Mouse (Mus musculus) frontal cortex, adult 2 months (tissue): Measurements from ENCODE around the gene Plpp7. TPM values are rescaled to one million over a fixed set of nuclear protein-coding genes. Genes with fewer than 3 reads are reported as not detected.

Experiments used
- DNase-seq, 2 experiments: peaks; one replicate each; pipeline ENCODE4 v3.0.0; 2022; ENCODE audit warnings: low spot score in 1 of 2; ENCODE audit errors: extremely low spot score in 1 of 2
- polyA plus RNA-seq: library from polyadenylated mRNA; depleted of rRNA; stranded (reverse); fragments of >200 nt; gene quantifications from 2 replicates; pipeline ENCODE4 v1.2.3, GENCODE M21; 2012

Gene Plpp7
- polyA plus RNA-seq, 1 experiment = 34.6 TPM

DNA sequence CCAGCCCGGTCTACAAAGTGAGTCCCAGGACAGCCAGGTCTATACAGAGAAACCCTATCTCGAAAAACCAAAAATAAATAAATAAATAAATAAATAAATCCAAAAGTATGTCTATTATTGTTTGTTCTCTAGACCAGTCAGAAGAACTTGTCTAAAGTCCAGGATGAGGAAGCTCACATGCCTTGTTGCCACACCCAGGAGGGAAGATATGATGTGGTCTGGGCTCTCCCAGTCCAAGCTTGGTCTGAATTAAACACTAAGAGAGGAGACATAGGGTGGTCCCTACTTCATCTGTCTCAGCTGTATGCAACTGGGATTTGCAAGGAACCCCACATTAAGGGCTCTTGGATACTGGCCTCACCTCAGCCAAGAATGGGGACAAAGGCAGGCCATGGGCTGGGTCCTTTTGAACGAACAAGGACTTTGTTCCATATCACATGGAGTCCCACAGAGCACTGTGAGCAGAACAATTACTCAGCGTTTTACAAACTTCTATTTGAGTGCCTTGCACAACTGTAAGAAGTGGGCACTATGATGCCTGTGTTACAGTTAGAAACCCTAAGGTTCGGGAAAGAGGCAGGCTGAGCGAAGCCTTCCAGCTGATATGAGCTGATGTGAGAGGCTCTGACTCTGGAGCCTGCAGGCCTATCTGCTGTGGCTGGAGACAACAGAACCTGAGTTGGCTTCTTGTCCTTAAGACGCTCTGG, 1.2 kb upstream of the Plpp7 start:
- DNase-seq = no peak

- DNase-seq = no peak
Measured at GRCm38 (mm10) chr2:32096122-32096420, 743 bp downstream of the Plpp7 start.

DNA sequence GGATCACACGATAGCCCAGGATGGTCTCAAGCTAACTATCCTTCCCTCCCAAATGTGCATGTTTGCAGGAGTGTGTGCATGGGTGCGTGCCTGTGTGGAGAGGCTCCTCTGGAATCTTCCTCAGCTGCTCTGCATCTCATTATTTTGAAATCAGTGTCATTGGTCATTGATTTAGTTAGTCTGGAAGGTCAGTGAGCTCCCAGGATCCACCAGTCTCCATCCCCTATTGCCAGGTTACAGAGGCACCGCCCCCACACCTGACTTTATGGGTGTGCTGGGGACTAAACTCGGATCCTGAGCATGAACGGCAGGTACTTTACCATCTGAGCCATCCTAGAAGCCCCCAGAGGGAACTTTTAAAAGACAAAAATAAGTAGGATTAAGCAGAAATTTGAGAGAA, 7.6 kb downstream of the Plpp7 start:
- no peak for DNase-seq

GRCm38 (mm10) chr2:32103557-32103956, 8.2 kb downstream of the Plpp7 start:
- peak in 1 of 2 experiments; percentile 66 for DNase-seq

GRCm38 (mm10) chr2:32104122-32104521, 8.8 kb downstream of the Plpp7 start:
- peak in 1 of 2 experiments; percentile 53 for DNase-seq

DNA sequence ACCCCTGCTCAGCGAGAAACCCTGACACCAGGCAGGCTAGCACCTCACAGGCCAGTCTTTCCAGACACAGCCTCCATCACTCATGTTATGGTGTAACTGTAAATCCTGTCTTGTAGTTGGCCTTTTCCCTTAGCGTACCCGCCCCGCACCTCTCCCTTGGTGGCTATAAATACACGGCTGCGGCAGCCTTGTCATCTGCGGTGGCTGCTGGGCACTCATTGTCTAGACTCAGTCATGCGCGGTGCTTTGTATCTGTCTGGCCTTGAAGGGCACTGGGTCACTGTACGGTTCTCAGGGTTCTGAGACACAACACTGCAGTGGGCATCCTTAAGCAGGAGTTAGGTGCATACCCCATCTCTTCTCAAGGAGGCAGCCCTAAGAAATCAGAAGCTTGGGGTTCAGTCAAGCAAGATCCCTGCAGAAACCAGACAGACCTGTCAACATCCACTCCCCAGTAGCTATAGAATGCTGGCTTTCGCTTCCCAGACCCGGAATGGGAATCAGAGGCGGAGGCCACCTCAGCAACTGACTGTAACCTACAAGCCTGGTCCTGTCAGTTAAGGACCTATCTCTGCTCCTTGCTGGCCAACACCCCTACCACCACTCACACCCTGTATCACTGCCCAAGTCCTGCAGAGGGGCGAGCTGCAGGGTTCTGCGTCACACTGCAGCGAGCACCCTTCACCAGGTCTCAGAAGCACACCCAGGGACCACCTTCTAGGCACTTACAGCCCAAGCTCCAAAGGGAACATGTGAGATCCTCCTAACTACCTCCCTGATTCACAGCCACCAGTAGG, 10.0 kb downstream of the Plpp7 start:
- peak in 1 of 2 experiments; percentile 50 for DNase-seq

GRCm38 (mm10) chr2:32105930-32106329, 10.6 kb downstream of the Plpp7 start:
- DNase-seq = no peak

DNA sequence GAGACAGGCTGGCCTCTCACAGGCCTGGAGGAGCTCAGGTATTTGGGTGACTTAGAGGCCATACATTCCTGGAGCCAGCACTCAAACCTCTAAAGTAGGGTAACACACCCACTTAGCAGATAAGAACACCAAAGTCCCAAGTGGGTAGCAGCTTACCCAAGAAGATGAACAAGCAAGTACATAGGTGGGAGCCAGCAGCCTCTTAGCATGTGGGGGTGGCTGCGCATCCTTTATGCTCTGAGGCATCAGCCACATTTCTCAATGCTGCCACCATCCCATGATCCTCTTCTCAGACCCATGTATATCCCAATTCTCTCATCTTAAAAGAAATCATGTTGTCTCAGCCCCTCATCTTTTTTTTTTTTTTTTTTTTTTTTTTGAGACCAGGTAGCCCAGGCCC, 15.9 kb downstream of the Plpp7 start:
- peak in 1 of 2 experiments; percentile 56 for DNase-seq

DNA sequence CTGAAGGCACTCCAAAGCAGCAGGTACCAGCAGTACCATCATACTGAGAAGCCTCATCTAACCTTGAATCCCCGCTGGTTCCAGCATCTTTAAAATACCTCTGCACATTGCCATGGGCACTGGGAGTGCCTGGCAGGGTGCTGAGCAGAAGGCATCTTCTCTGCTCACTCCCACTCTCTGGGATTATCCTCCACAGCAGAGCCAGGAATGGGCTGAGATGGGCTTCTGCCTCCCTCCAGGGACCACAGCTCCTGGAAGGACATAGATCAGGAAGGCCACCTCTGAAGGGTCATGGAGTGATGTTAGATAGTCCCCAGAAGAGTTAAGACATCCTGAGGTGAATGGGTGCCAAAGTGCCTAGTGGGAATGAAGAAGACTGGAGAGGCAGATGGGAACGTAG, 17.2 kb downstream of the Plpp7 start:
- DNase-seq = peak in 1 of 2 experiments; percentile 52

DNA sequence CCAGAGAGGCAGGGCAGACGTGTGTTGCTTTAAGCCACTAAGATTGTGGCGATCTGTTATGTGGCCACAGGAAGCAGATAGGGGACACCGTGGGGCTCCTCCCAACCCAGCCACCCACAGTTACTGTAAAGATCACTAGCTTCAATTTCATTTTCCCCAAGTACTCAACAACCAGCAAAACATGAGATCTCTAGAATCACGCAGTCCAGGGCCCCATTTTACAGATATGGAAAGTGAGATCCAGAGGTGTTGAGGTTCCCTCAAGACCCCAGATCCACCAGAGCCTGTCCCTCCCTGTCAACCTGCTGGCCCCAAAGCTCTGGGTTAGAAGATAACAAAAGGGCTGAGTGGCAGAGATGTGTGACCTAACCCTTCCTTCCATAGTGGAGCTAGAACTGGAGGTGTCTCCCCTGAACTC, 20.5 kb downstream of the Plpp7 start:
- DNase-seq = no peak

- DNase-seq = no peak
Measured at GRCm38 (mm10) chr2:32119802-32120750, 24.7 kb downstream of the Plpp7 start.

DNA sequence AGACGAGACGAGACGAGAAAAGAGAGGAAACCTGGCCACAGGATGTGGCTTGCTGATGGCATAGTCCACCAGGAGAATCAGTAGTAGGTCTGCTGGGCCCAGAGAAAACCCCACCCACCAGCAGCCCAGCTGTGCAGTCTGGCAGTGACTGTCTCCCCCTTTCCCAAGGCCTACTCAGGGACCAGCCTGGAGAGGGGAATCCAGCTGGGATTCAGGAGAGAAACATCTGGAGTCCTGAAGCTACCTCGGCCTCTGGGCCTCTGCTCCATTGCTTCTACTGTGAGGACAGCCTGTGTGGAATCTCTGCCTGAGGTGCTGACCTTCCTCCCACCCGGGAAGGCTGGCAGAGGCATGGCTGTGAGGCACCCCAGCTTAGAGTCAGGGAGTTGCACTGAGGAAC, 25.8 kb downstream of the Plpp7 start:
- no peak for DNase-seq

DNA sequence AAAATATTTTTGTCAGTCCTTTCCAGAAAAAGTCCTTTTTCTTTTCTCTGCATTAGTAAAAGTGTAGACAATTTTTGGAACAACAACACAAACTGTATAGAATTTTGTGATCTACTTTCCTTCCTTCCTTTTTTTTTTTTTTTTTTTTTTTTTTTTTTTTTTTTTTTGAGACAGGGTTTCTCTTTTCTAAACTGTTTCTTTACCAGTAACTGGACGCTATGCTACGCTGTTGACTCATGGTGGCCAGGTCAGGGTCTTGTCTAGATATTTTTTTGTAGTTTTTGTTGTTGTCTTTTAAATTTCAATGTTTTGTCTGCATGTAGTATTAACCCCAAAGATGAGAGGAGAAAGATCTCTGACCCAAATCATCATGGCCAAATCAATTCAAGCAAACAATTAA, 26.5 kb downstream of the Plpp7 start:
- DNase-seq = no peak

DNA sequence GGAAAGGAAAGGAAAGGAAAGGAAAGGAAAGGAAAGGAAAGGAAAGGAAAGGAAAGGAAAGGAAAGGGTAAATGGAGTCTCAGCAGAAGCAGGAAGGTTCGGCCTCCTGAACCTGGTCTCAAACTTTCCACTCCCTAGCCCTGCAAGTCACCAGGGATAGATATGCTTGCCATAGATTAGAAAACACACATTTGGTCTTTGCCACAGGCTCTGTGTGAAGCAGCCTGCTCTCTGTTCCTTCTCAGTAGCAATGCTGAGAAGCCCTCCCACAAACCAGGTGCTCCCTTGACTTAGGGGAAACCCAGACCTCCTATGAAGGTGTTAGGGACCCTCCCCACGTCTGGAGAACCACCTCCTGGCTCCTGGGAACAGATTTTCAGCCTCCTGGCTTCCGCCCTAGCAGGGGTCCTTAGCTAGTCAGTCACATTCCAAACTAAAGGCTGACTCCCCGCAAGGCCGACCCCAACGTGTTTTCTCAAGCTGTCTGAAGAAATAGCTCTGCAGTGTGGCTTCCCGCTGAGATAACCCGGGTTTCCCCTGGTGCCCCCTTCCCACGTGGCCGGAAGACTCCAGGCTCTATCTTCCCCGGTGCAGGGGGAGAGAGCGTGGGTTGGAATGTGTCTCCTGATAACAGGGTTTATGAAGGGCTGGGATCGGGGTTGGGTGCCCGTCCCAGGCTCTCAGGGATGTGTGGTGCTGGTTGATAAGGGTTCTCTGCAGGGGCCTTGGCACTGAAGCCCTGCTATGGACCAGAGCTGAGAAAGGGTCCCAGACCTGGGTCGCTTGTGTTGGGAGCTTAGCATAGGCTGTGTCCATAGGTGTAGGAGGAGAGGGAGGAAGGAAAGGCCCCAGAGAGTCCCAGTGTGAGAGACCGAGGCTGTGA, 32.6 kb downstream of the Plpp7 start:
- no peak for DNase-seq

- DNase-seq = no peak
Measured at GRCm38 (mm10) chr2:32128536-32128841, 33.2 kb downstream of the Plpp7 start.

DNA sequence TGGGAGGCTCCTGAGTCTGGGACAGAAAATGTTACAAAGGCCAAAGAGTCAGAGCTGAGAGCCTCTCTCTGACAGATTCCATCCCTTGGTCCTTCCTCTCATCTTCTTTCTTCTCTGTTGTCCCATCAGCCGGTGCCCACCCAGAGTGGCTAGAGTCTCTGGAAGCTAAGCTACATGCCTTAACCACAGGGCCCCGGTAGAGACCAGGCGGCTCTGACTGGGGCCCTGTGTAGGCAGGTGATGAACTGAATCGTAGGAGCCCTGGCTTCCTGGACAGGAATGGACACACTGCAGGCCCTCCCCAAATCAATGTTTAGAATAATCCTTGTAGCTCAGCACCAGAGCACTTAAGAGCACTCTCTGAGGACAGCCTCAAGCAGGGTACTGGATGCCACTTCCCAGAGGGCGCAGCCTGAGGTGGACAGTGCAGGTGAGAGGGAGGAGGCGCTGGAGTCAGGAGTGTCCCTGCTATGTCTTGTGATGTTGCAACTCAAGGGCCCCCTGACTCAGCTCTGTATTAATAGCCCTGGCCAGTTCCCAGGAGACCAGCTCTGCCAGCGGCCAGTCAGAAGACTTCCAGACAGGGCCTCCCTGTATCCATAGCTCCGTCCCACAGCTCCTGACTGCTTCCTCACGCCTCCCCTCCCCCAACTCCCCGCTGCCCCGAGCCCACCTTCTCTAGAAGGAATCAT, 34.2 kb downstream of the Plpp7 start:
- DNase-seq = no peak

DNA sequence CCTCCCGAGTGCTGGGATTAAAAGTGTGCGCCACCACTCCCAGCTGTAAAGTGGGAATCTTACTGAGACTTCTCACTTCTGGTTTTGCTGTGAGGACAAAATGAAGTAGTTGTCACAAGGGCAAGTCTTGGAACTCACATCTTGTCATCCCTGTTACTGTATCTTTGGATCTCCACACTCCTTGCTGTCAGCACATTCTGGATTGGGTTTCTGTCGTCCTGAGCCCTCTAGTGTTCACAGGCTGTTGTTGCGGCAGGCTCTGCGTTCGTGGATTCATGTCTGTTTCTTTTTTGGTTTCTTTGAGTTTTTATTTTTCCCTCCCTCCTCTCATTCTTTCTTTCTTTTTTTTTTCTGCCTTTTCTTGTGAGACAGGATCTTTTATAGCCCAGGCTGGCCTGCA, 35.1 kb downstream of the Plpp7 start:
- peak in 1 of 2 experiments; percentile 84 for DNase-seq

DNA sequence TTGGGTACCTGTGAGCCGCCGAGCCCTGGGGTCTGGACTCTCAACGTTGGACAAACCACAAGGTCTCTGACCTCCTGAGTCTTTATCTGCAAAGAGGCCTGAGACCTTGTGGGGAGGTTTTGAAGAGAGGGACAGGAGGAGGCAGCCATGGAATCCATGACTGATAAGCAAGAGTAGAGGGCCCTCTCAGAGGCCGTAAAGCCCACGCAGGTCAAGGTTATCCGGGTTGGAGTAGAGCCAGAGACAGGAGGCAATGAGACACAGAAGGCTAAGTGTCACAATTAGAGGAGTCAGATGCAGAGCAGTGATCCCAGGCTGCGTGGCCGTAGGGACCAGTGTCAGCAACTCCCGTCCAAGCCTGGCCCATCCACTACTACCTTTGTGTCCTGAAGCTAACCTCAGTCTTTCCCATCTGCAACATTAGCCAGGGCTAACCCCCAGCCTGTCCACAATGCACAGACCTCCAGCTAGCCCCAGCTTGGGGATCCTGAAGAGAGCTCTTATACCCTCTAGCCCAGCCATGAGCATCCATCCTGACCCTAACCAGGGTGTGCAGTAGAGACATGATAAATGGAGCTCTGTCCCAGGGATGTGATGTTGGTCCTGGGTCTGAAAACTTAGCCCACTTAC, 36.0 kb downstream of the Plpp7 start:
- DNase-seq = no peak

DNA sequence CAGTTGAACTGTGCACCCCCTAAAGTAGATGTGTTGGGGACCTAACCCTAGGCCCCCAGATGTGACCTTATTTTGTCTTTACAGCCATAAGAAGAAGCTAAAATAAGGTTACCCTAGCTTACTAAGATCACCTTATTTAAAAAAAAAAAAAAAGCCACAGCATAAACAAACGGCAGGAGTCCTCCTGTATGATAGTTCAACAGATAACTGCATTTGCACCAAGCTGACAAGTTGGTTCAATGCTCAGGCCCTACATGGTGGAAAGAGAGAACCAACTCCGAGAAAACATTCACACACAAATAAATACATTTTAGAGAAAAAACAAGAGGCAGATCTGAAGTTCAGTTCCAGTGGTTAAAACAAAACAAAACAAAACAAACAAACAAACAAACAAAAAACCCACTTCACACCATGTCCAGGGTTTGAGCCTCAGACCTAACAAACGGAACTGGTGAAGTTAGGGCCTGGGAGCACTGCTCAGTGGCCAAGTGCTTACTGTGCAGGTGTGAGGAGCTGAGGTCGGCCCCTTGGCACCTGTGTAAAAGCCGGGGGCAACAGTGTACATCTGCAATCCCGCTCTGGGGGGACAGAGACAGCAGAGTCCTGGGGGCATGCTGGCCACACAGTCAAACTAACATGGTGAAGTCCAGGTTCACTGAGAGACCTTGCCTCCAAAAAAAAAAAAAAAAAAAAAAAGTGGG, 36.7 kb downstream of the Plpp7 start:
- no peak for DNase-seq
